Mouse (Mus musculus): ENCODE results near the gene Gnai2. TPM values are rescaled to one million over a fixed set of nuclear protein-coding genes. Genes with fewer than 3 reads are reported as not detected.

The Gnai2 gene
- polyA plus RNA-seq, 1 experiment from 2014 or later = 358 TPM

DNA sequence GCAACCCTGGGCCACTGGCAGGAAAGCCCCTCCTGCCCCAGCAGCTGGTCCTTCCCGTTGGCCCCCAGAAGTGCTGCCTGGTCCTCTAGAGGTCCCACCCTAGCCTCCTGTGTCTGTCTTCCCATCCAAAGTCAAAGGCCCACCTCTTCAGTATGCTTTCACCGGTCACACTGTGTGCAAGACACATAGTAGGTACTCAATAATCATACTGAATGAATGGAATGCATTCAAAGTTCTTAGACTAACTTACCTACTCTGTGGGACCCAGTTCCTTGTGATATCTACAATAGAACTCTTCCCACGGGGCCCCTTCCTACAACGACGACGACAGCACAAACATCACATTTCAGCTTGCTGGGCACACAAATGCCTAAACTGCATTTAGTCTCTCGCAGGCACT, 30.1 kb upstream of the Gnai2 start:
- Histone ChIP-seq H3K4me1 (ENCODE audit: control insufficient read depth, insufficient read depth, low read length) (peaks cover 10% of the 10 kb centered on the region; the same call in 1 of the 2 replicates), H3K36me3 (ENCODE audit: control insufficient read depth, insufficient read depth, low read length) (no peaks in the 10 kb centered on the region), H3K4me3 (ENCODE audit: low read depth, low read length) (no peak overlapping the region), H3K9ac (ENCODE audit: low read length) (no peak overlapping the region), H3K9me3 (ENCODE audit: control insufficient read depth, low read length) (no peaks in the 10 kb centered on the region), H3K4me2 (ENCODE audit: low read depth, severe bottlenecking) (no peak overlapping the region), H3K27ac (replicated peaks; ENCODE audit: low read depth, low read length) (no peak overlapping the region), H3K27me3 (ENCODE audit: control insufficient read depth, insufficient read depth, low read length) (0 out of 2 replicates have a peak, but pooled peaks cover 4% of the 10 kb centered on the region)
- DNase-seq (ENCODE audit: low spot score) (no peak), ATAC-seq (ENCODE audit: insufficient number of reproducible peaks, low FRiP score, low TSS enrichment, low read depth) (no peak)
- 88% methylated on average over 7 of the region's 7 CpGs for WGBS

DNA sequence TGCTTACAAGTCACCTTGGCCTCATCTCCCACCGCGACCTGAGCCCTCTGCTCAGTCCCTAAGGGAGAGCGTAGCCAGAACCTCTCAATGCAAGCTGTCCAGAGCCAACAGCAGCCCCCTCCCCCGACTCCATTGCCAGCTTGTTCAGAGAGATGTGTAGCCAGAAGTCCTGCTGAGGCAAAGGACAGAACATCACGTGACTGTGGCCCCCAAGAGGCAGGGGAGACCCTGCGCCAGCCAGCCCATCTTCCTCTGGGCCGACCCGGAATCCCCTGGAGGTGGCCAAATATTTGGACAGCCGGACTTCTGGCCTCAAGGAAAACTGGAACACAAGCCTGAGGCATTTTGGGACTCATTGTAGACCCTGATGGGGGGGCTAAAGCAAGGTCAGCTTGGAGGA, 28.4 kb upstream of the Gnai2 start:
- Histone ChIP-seq H3K4me1 (ENCODE audit: control insufficient read depth, insufficient read depth, low read length) (peaks cover 10% of the 10 kb centered on the region; the same call in 1 of the 2 replicates), H3K4me2 (ENCODE audit: low read depth, severe bottlenecking) (no peak overlapping the region), H3K9me3 (ENCODE audit: control insufficient read depth, low read length) (no peaks in the 10 kb centered on the region), H3K27me3 (ENCODE audit: control insufficient read depth, insufficient read depth, low read length) (0 out of 2 replicates have a peak, but pooled peaks cover 4% of the 10 kb centered on the region), H3K36me3 (ENCODE audit: control insufficient read depth, insufficient read depth, low read length) (no peaks in the 10 kb centered on the region), H3K27ac (replicated peaks; ENCODE audit: low read depth, low read length) (no peak overlapping the region), H3K4me3 (ENCODE audit: low read depth, low read length) (no peak overlapping the region), H3K9ac (ENCODE audit: low read length) (no peak overlapping the region)
- ATAC-seq (ENCODE audit: insufficient number of reproducible peaks, low FRiP score, low TSS enrichment, low read depth) (no peak), DNase-seq (ENCODE audit: low spot score) (no peak)
- 74% methylated on average over 9 of the region's 9 CpGs for WGBS

DNA sequence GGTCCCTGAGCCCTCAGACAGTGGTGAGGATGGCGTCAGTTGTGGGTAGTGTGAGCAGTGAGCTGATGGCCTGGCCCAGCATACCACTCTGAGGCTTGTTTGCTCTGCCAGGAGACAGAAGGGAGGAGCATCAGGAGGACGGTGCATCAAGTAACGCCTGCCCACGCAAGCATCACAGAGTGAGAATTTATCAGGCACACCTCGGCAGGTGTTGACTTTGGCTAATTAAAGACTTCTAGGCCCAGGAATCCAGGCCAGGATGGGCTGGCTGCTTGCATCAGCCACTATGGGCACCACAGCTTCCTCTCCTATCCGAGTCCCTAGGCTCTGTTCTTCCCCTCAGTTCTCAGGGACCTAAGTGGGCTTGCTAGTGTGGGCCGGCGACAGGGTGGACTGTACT, 27.2 kb upstream of the Gnai2 start:
- Histone ChIP-seq H3K4me1 (ENCODE audit: control insufficient read depth, insufficient read depth, low read length) (peaks cover 10% of the 10 kb centered on the region; the same call in 1 of the 2 replicates), H3K9ac (ENCODE audit: low read length) (no peak overlapping the region), H3K4me3 (ENCODE audit: low read depth, low read length) (no peak overlapping the region), H3K27me3 (ENCODE audit: control insufficient read depth, insufficient read depth, low read length) (0 out of 2 replicates have a peak, but pooled peaks cover 4% of the 10 kb centered on the region), H3K36me3 (ENCODE audit: control insufficient read depth, insufficient read depth, low read length) (no peaks in the 10 kb centered on the region), H3K27ac (replicated peaks; ENCODE audit: low read depth, low read length) (no peak overlapping the region), H3K9me3 (ENCODE audit: control insufficient read depth, low read length) (no peaks in the 10 kb centered on the region), H3K4me2 (ENCODE audit: low read depth, severe bottlenecking) (no peak overlapping the region; the same call in 1 of the 2 replicates)
- ATAC-seq (ENCODE audit: insufficient number of reproducible peaks, low FRiP score, low TSS enrichment, low read depth) (no peak), DNase-seq (ENCODE audit: low spot score) (no peak)
- 75% methylated on average over 8 of the region's 8 CpGs for WGBS

DNA sequence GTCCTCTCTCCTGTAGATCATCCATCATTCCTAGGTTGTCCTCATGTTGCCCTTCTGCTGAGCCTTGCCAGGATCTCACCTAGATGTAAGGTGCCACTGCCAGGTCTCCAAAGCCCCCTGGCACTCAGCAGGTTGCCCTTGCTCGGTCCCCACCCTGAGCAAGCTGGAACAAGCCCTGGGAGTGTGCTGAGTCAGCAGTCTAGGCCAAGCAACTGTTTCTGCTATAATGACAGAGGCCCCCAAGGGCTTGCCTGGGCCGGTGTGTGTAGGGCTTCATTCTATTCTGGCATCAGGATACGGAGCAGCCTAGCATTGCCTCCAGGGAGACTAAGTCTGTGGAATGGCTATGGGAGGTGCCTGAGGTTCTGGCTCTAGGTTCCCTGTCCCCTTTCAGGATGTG, 25.6 kb upstream of the Gnai2 start:
- Histone ChIP-seq H3K27ac (replicated peaks; ENCODE audit: low read depth, low read length) (no peak overlapping the region), H3K4me1 (ENCODE audit: control insufficient read depth, insufficient read depth, low read length) (no peaks in the 10 kb centered on the region), H3K4me3 (ENCODE audit: low read depth, low read length) (no peak overlapping the region), H3K36me3 (ENCODE audit: control insufficient read depth, insufficient read depth, low read length) (no peaks in the 10 kb centered on the region), H3K4me2 (ENCODE audit: low read depth, severe bottlenecking) (no peak overlapping the region), H3K9ac (ENCODE audit: low read length) (no peak overlapping the region), H3K27me3 (ENCODE audit: control insufficient read depth, insufficient read depth, low read length) (0 out of 2 replicates have a peak, but pooled peaks cover 2% of the 10 kb centered on the region), H3K9me3 (ENCODE audit: control insufficient read depth, low read length) (no peaks in the 10 kb centered on the region)
- DNase-seq (ENCODE audit: low spot score) = no peak
- no peak for ATAC-seq (ENCODE audit: insufficient number of reproducible peaks, low FRiP score, low TSS enrichment, low read depth)
- 76% methylated on average over 3 of the region's 3 CpGs for WGBS

DNA sequence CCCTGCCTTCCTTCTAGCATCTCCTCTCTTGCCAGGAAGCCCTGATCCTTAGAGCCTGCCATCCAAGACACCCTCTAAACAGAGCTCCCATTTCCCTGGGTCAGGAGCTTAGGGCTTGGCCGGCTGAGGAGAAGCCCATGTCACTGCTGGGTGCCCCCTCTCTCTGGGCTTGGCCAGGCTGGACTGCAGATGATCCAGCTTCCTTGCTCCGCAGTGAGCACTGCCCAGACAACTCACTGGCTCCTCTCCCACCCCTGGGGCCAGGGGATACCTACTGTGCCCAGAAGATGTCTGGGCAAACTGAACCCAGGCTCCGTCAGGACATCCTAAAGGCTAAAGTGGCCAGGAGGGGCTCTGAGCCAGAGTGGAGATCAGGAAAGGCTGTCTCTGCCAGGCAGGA, 24.8 kb upstream of the Gnai2 start:
- H3K9ac ChIP-seq (ENCODE audit: low read length) = no peak overlapping the region
- H3K9me3 ChIP-seq (ENCODE audit: control insufficient read depth, low read length) = no peaks in the 10 kb centered on the region
- H3K27me3 ChIP-seq (ENCODE audit: control insufficient read depth, insufficient read depth, low read length) = no peaks in the 10 kb centered on the region
- 94% methylated on average over 3 of the region's 3 CpGs for WGBS
- H3K4me2 ChIP-seq (ENCODE audit: low read depth, severe bottlenecking) = no peak overlapping the region
- ATAC-seq (ENCODE audit: insufficient number of reproducible peaks, low FRiP score, low TSS enrichment, low read depth) (no peak), DNase-seq (ENCODE audit: low spot score) (no peak)
- no peak overlapping the region for H3K27ac ChIP-seq (replicated peaks; ENCODE audit: low read depth, low read length)
- H3K4me1 ChIP-seq (ENCODE audit: control insufficient read depth, insufficient read depth, low read length) = no peaks in the 10 kb centered on the region
- H3K36me3 ChIP-seq (ENCODE audit: control insufficient read depth, insufficient read depth, low read length) = no peaks in the 10 kb centered on the region
- H3K4me3 ChIP-seq (ENCODE audit: low read depth, low read length) = no peak overlapping the region

DNA sequence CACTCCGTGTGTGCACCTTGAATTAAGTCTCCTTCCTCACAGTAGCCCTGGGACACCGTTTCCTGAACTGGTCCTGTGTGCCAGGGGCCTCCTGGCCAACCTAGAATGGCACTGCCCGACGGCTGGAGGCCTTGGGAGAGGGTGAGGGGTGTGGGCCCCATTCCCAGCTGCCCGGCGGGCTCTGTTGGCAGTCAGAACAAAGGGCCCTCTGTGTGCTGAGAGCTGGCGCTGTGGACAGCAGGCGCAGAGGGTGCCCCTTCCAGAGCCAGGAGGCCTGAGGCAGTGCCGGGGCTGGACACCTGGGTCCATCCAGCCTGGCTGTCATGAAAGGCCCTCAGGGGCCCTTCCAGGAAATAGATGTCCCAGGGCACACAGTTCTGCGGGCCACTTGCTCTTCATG, 24.4 kb upstream of the Gnai2 start:
- no peak overlapping the region for H3K9ac ChIP-seq (ENCODE audit: low read length)
- H3K4me1 ChIP-seq (ENCODE audit: control insufficient read depth, insufficient read depth, low read length) = no peaks in the 10 kb centered on the region
- H3K9me3 ChIP-seq (ENCODE audit: control insufficient read depth, low read length) = no peaks in the 10 kb centered on the region
- no peak overlapping the region for H3K27ac ChIP-seq (replicated peaks; ENCODE audit: low read depth, low read length)
- H3K4me3 ChIP-seq (ENCODE audit: low read depth, low read length) = no peak overlapping the region
- WGBS = 89% methylated on average over 10 of the region's 10 CpGs
- DNase-seq (ENCODE audit: low spot score) (no peak), ATAC-seq (ENCODE audit: insufficient number of reproducible peaks, low FRiP score, low TSS enrichment, low read depth) (no peak)
- no peak overlapping the region; the same call in 1 of the 2 replicates for H3K4me2 ChIP-seq (ENCODE audit: low read depth, severe bottlenecking)
- no peaks in the 10 kb centered on the region for H3K36me3 ChIP-seq (ENCODE audit: control insufficient read depth, insufficient read depth, low read length)
- H3K27me3 ChIP-seq (ENCODE audit: control insufficient read depth, insufficient read depth, low read length) = no peaks in the 10 kb centered on the region

DNA sequence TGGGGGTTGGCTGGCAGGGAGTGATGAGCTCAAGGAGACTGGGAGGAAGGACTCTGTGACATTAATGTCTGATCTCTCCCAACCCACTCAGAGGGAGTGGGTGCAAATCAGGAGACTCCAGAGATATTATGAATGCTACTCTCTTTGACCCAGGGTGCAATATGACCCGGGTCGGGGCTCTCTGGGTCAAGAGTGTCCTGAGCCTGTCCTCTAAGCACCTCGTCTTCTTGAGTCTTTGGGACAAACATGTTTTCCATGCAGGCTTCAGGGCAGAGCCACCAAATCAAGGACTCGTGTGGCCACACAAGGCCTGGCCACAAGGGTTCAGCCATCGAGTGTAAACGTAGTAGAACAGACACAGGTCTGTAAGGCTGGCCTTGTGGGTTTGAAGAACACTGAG, 22.9 kb upstream of the Gnai2 start:
- WGBS = 85% methylated on average over 6 of the region's 6 CpGs

DNA sequence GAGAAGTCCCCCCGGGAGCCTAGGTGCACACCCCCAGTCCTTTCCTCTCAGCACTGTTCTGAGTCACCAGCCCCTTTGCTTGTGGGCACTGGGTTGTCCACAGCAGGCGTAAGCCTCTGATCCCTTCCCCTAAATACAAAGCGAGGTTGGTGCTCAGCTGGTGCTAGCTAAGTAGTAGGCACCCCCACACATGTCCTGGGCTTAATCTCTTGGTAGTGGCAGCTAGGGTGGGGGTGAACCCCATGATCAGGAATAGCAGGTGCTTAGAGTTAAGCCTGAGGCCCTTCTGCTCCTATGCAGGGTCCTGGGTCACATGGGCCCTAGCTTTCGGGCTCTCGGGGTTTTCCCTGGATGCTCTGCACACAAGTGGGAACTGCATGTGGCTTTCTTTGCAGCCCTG, 22.0 kb upstream of the Gnai2 start:
- H3K36me3 ChIP-seq (ENCODE audit: control insufficient read depth, insufficient read depth, low read length) = no peaks in the 10 kb centered on the region
- DNase-seq (ENCODE audit: low spot score) (no peak), ATAC-seq (ENCODE audit: insufficient number of reproducible peaks, low FRiP score, low TSS enrichment, low read depth) (no peak)
- no peak overlapping the region for H3K4me2 ChIP-seq (ENCODE audit: low read depth, severe bottlenecking)
- H3K9ac ChIP-seq (ENCODE audit: low read length) = no peak overlapping the region
- no peak overlapping the region for H3K4me3 ChIP-seq (ENCODE audit: low read depth, low read length)
- no peaks in the 10 kb centered on the region for H3K27me3 ChIP-seq (ENCODE audit: control insufficient read depth, insufficient read depth, low read length)
- H3K4me1 ChIP-seq (ENCODE audit: control insufficient read depth, insufficient read depth, low read length) = no peaks in the 10 kb centered on the region
- H3K9me3 ChIP-seq (ENCODE audit: control insufficient read depth, low read length) = no peaks in the 10 kb centered on the region
- WGBS = 88% methylated on average over 5 of the region's 5 CpGs
- H3K27ac ChIP-seq (replicated peaks; ENCODE audit: low read depth, low read length) = no peak overlapping the region

More for the DNA sequence above, 22.9 kb upstream of the Gnai2 start:
- no peak for ATAC-seq (ENCODE audit: insufficient number of reproducible peaks, low FRiP score, low TSS enrichment, low read depth)
- no peak overlapping the region for H3K4me3 ChIP-seq (ENCODE audit: low read depth, low read length)
- no peaks in the 10 kb centered on the region for H3K27me3 ChIP-seq (ENCODE audit: control insufficient read depth, insufficient read depth, low read length)
- no peaks in the 10 kb centered on the region for H3K4me1 ChIP-seq (ENCODE audit: control insufficient read depth, insufficient read depth, low read length)
- no peak overlapping the region for H3K9ac ChIP-seq (ENCODE audit: low read length)
- H3K4me2 ChIP-seq (ENCODE audit: low read depth, severe bottlenecking) = no peak overlapping the region
- H3K27ac ChIP-seq (replicated peaks; ENCODE audit: low read depth, low read length) = no peak overlapping the region
- H3K9me3 ChIP-seq (ENCODE audit: control insufficient read depth, low read length) = no peaks in the 10 kb centered on the region
- H3K36me3 ChIP-seq (ENCODE audit: control insufficient read depth, insufficient read depth, low read length) = no peaks in the 10 kb centered on the region
- no peak for DNase-seq (ENCODE audit: low spot score)

DNA sequence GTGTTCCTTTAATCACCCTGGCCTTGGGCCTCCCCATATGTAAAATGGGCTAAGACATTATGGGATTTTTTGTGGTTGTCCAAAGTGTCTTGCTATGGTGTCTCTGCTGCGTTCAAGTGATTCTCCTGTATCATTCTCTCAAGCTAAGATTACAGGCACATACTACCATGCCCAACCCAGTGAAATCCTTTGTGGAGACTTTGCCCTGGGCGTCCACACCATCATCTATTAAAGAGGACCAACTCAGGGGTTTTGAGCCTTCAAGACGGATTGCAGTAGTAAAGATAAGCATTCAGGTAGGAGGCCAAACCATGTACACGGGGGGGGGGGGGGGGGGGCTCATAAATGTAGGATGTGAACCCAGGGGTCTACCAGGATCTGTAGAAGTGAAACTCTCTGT, 19.4 kb upstream of the Gnai2 start:
- Histone ChIP-seq H3K9ac (ENCODE audit: low read length) (no peak overlapping the region), H3K4me3 (ENCODE audit: low read depth, low read length) (no peak overlapping the region), H3K27me3 (ENCODE audit: control insufficient read depth, insufficient read depth, low read length) (no peaks in the 10 kb centered on the region), H3K4me1 (ENCODE audit: control insufficient read depth, insufficient read depth, low read length) (no peaks in the 10 kb centered on the region), H3K27ac (replicated peaks; ENCODE audit: low read depth, low read length) (no peak overlapping the region), H3K36me3 (ENCODE audit: control insufficient read depth, insufficient read depth, low read length) (no peaks in the 10 kb centered on the region), H3K9me3 (ENCODE audit: control insufficient read depth, low read length) (no peaks in the 10 kb centered on the region), H3K4me2 (ENCODE audit: low read depth, severe bottlenecking) (no peak overlapping the region)
- WGBS = 81% methylated on average over 4 of the region's 4 CpGs
- ATAC-seq (ENCODE audit: insufficient number of reproducible peaks, low FRiP score, low TSS enrichment, low read depth) (no peak), DNase-seq (ENCODE audit: low spot score) (no peak)
